Mouse (Mus musculus): ENCODE results near the gene Pikfyve.
"Not testable (repeated sequence)": the region's sequence is repeated elsewhere in the genome, so short reads cannot be mapped to it uniquely, and the experiment has no call there.

The Pikfyve gene

DNA sequence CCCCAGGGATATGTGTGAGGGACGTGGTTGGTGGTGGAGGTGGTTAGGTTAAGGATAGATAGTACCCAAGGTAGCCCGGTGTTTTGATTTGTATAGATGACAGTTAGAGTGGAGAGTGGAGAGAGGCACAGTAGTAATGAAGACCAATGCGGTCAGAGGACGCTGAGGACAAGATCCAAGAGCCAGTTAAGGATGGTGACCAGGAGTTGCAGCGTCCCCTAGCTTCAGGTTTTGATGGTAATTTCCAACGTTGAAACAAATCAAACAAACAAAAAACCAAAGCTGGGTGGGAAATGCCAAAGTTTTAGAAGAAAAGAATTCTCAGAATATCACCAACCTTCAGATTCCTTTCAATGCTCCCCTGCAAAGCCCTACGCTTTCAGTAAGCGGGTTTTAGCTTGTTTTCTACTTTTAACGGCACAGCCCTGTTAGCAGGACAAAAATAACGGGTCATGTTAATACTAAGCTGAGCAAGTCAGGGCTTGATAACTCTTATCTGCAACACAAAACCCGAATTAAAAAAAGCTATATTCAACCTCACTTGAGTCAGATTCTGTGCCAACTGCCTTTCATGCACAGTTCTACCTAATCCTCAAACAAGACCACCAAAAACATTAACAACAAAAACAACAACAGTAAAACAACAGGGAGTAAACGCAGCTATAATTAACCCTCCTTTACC lies 818 bp upstream of the Pikfyve start:
- DNase-seq (ENCODE audit: low spot score): peak; percentile 11

DNA sequence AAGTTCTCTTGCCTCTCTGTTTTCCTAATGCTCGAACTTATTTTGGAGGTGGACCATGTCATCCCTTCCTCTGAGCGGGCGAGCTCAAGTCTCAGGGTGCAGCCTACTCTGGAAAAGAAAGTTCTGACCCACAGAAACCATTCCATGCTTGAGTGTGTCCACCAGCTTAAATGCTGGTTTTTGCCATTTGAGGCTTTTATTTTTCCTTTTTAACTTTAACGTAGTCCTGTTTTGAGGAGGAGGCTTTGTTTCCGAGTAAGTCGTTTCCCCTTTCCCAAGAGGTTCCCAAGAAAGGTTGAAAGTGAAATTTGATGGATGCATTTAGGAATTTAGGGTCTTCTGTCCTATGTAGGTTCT lies 569 bp downstream of the Pikfyve start:
- DNase-seq (ENCODE audit: low spot score): no peak

DNA sequence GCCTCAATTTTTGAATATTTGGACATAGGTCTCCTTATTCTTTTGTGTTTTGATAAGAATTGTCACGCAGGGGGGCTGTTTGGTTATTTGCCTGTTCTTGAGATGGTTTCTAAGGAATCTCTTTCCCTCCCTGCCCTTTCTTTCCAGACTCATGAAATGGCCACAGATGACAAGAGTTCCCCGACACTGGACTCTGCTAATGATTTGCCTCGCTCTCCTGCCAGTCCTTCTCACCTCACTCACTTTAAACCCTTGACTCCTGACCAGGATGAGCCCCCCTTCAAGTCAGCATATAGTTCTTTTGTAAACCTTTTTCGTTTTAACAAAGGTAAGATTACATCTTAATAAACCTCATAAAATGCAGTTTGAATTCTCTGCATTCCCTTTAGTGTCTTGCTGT lies 3.7 kb downstream of the Pikfyve start:
- DNase-seq (ENCODE audit: low spot score): no peak

DNA sequence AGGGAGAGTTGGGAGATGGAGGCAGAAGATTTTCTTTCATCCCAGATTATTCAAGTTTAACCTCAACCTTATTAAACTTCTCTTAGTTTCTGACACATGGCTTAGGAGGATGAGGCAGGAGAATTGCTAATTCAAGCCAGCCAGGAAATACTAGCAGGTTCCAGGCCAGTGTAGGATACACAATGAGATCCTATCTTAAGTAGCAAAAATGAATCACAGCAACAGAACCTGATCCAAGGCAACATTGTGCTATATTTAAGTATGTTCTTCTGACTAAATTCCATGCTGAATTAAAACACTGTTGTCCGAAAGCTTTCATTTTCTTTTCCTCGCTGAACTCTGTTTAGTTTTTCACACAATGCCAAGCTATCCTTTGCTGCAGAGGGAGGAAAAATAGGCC lies 6.7 kb downstream of the Pikfyve start:
- DNase-seq (ENCODE audit: low spot score): no peak

DNA sequence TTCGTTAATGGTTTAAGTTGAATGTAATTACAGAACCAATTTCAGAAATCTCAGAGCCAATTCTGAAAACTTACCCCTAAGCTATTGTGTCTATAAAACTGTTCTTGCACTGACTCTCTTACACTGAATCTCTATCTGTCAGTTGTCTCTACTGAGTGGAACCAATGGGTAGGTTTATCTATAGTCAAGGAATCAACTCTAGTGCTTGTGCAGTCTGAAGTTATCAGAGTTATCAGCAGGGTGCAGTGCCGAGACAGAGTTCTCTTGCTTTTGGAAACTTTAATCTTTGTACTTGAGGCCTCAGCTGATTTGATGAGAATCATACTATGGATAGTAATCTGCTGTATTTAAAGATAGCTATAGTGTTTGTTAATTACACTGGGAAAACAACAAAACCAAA lies 11.9 kb downstream of the Pikfyve start:
- DNase-seq (ENCODE audit: low spot score): no peak

DNA sequence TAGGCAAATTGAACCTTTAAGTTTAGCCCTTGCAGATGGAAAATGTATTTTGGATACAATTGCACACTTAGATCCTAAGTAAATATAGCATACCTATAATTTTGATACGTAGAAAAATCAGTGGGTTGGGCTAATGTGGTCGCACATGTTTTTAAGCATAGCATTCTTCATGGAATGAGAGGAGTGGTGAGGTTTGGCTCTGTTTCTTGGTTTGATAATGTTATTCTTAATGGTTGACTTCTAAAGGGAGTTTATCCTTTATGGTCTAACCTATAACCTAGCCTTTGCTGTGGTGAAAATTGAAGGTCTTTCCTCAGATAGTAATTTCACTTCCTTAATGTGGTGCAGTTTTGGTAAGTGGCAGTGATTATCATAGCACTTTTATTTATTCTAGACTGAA lies 12.4 kb downstream of the Pikfyve start:
- DNase-seq (ENCODE audit: low spot score): no peak

DNA sequence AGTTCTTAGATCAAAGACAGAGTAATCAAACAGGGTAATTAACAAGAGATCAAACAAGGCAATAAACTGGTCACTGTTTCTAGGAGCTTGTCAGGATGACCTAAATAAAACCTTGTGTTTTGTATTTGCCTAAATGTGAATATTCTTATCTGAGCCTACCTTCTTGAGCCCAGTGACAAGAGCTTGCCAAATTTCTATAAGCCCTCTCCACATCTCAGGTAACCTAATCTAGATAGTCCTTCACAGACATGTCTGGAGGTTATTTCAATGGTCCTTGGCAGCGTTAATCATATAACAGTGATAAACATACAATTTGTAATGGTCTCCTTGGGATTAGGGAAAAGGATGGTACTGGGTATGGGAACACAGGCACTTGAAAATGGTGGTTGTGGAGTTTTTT lies 17.8 kb downstream of the Pikfyve start:
- DNase-seq (ENCODE audit: low spot score): no peak

DNA sequence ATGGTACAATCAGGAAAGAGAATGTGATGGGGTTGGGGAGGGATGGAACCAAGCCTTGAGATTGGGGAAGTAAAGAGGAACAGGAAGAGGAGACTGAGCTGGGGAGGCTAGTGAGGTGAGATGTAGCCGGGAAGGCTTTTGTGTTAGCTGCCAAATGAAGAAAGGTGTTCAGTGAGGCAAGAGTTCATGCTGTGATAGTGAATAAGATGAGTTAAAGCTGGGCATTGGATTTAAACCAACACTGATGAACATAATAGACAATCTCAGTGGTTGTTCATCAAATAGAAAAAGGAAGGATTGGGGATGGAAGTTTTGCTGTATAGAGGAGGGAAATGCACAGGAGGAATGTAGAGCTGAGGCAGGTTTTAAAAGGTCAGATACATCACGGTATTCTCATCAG lies 26.7 kb downstream of the Pikfyve start:
- DNase-seq (ENCODE audit: low spot score): no peak

DNA sequence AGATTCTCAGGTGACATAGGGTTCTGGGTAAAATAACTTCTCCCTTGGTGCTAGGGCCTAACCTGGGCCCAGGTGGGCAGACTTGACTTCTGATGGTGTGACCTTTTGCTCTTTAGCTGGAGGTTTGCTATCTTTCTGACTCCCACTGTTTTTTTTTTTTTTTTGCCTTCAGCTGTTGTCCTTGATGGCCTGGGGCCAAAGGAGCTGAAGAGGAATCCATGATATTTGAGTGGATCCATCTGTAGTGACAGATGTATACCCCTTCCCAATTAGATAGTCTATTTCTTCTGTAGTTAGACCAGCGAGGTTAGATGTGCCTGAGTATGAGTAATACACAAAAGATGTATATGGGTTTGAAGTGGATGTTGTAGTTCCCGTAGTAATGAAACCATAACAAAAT lies 31.1 kb downstream of the Pikfyve start:
- DNase-seq (ENCODE audit: low spot score): no peak

DNA sequence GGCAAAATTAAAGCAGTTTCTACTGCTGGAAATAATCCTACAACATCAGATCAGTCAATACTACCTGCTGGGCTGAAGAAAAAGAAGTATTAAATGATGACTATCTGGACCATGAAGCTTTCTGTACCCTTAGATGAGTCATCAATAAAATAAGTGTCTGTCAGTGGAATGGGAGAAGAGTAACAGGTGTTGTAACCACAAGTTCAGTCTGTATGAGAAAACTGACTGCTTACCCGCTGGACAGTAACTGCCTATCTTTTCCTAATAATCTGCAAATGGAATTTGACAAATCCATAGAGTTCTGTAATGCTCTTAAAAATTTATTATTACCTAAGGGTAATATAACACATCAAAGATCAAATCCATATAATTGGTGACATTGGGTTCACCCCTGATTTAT lies 31.5 kb downstream of the Pikfyve start:
- DNase-seq (ENCODE audit: low spot score): no peak

DNA sequence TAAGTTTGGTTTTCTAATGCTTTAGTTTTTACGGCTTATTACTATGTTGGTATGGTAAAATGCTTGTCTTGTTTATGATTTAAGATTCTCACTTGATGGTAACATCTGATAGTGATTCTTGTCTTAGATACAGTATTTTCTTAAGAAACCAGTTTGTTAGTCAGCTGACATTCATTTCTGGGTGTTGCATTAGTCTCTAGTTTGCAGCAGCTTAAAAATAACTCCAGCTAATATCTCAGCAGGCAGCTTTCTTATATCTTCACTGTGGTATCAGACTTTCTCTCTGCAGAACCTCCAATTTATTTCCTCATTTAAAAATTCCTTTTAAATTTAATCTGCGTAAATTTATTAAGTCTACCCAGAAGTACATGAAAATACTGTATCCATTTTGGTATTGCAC lies 37.2 kb downstream of the Pikfyve start:
- DNase-seq (ENCODE audit: low spot score): no peak

DNA sequence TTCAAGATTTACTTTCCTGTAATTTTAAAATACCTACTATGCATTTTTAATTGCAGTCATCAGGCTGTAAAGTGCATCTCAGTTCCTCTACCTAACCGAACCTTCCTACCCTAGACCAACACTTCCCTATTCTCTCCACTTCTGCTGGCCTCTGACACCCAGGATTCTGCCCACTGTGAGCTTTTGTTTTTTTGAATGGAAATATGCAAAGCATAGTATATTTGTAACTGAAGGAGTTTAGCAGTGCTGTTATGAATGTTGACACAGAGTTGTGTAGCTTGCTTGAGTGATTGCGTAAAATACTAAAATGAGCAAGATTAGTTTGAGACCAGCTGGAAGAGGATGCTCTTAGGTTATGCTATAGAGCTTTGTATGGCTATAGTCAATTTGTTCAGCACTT lies 41.2 kb downstream of the Pikfyve start:
- no peak for DNase-seq (ENCODE audit: low spot score)

DNA sequence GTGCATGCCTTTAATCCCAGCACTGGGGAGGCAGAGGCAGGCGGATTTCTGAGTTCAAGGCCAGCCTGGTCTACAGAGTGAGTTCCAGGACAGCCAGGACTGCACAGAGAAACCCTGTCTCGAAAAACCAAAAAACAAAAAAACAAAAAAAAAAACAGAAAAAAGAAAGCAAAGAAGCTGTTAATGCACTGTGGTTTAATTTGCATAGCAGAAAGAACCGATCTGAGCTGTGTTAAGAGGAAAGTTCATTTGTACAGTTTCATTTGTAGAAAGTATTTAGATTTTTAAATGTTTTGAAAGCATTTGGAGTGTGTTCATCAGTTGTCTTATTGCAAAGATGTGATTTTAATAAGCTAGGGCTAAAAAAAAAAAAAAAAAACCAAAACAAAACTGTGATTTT lies 43.3 kb downstream of the Pikfyve start:
- not testable (repeated sequence) for DNase-seq (ENCODE audit: low spot score)

DNA sequence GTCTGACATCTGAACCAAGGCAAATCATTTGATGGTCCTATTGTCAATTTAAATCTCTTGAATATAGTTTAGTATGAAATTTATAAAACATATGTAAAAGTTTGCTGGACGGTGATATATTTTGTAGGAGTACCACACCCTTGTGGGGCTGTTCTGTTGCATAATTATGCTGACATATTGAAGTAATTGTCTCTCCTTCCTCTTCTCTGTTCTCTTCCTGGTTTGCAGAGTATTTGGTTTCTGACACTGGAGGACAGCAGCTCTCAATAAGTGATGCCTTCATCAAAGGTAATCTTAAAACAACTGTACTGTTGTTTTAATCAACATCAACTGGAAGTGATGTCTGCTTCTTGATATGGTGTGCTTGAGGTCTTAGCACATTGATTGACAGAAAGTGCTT lies 44.1 kb downstream of the Pikfyve start:
- DNase-seq (ENCODE audit: low spot score): no peak

DNA sequence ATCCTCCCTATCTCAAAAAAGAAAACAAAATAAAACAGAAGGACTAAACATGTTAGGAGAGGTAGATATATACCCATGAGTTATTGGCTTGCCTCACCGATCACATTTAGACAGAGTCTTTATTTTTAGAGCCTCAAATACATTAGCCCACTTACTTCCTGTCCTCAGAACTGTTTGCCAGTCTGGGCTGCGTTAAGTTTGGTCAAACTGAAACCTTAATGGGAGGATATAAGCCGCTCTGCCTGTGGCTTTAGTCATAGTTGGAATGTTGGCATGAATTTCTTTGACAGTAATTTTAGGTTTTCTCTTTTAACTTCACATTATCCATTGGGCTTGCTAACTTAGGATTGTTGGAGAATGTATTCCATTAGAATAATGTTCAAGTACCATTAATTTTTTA lies 51.2 kb downstream of the Pikfyve start:
- DNase-seq (ENCODE audit: low spot score): no peak

DNA sequence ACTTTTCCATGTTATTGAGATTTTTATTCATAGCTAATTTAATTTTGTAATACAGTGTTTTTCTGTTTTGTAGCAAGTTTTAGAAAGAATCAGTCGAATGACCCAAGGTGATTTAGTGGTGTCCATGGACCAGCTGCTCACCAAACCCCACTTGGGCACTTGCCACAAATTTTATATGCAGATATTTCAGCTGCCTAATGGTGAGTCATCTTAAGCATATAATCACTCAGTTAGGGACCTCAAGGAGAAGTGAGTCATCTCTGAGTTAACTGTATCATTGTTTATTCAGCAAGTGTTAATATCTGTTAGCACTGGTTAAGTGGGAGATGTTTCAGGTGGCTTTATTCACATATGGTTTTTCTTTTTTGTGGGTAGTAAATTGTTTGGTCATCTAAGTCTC lies 59.2 kb downstream of the Pikfyve start:
- no peak for DNase-seq (ENCODE audit: low spot score)

DNA sequence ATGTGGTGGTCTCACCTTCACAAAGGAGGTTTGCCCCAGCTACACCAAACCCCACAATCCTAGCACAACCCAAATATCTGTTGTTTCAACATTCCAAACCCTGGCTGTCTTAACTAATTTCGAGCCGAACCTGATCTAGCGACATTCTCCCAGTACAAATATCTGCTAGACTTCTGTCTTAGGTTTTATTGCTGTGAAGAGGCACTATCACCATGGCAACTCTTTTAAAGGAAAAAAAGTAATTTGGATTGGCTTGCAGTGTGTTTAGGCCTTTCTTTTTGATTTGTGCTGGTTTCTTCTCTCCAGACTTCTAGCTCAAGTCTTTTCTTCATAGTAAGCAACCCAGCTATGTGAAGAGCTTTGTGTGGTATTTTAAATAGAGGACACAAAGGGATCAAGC lies 94.0 kb downstream of the Pikfyve start:
- DNase-seq (ENCODE audit: low spot score): no peak

DNA sequence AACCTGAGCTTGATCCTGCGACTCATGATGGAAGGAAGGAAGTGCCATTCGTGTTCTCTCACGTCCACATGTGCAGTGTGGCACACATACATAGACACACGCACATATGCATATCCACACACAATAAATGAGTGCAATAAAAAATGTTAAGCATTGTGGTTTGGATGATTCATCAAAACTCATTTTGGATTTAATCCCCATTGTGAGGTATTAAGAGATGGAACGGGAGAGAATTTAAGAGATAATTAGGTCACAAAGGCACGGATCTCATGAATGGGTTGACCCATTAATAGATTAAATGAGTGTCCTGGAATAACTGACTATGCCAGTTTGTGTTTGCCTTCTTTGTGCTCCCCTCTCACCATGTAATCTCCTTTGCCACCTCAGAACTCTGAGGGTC lies 95.3 kb downstream of the Pikfyve start, which contains the start of gene Pth2r:
Pth2r (plus strand) TSS at position 301 of the 400 bp plus-strand sequence.
- no peak for DNase-seq (ENCODE audit: low spot score)

DNA sequence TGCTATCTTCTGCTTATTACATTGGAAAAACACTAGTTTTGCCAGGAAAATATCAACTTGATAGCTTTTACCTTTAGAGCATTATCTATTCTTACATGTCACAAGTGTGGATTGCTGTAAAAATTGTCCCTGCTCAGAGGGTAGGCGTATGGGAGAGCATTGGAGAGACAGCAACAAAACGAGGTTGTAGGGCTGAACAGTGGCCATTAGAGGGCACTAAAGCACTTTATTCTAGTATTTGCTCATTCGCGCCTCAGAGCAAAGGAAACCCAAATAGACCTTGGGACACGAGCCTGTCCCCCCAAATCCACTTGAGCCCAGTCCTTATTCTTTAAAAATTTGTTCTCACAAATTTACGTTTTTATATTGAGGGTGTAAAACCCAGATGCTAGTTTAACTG lies 96.3 kb downstream of the Pikfyve start:
- peak; percentile 64 for DNase-seq (ENCODE audit: low spot score)

DNA sequence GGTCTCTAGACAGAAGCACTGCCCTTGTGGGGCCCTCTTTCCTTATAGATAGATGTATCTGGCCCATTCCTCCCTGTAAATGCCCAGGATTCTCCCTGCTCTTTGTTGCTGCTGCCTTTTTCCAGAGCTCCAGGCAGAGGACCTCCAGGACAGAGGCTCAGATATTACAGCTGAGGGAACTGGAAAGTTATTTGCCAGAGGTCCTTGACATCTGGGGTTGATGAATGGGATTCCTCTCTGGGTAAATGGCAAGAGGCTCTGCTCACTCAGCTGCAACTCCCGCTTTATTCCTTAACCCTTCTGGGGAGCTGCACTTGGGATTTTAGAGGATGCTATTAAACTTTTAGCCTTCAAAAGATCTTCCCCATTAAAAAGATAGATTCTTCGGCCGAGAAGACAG lies 122.0 kb downstream of the Pikfyve start:
- no peak for DNase-seq (ENCODE audit: low spot score)

DNA sequence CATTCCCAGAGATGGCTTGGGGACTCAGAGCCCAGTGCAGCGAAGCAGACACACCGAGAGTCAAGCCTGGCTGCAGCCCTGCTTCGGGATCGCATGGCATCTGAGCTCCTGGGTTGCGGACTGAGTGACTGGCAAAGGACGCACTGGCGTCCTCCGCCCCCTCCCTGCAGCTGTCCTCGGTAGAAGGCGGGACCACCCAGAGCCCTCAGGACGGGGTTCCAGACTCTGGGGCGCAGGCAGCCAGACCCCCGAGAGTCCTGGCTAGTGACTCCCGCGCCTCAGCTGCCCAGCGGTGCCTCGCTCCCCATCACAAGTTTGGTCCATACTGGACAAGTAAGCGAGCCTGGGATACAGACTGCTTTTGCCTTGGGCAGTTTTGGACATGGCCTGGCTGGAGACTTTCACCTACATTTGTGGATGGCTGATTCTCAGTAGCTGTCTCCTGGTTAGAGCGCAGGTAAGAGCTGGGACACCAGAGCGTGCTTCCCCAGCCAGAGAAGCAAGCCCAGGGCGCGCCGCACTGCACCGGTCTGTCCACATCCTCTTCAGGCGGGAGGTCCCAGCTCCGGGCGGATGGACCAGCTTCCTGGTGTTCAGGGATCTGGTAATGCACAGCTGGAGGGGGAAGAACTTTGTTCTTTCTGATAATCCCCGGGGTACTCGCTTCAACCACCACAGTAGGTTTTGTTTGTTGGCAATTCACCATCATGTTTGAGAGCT lies 124.9 kb downstream of the Pikfyve start:
- DNase-seq (ENCODE audit: low spot score): no peak

DNA sequence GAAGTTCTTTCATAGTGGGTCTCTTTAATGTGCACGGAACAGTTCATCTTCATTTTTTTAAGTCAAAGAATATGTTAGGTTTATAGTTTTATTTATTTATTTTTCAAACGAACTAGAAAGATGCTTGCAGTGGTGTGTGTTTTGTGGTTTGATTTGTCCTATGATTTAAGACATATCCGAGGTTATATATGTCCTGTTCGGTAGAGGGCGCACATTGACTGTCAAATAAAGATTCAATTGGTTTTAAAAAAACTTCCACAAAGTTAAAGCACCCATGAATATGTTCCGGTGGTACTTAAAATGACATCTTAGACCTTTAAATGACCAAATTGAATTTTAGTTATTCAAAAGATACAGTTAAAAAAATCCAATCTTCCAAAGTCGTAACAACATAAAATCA lies 125.6 kb downstream of the Pikfyve start:
- peak; percentile 62 for DNase-seq (ENCODE audit: low spot score)

DNA sequence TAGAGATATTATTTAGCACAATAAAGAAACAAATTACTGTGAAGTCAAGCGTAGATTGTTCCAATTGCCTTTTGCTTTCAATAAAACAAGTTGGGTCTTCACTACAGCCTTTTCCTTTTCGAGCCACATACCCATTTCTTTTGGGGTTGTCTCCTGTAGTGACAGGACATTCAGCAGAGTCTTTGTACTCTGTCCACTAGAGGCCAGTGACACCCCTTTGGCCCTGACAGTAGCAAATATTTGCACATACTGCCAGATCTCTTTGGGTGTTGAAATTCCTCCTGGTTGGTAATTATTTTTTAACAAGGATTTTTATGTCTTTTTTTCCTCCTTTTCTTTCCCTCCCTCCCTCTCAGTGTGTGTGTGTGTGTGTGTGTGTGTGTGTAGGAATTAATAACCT lies 126.4 kb downstream of the Pikfyve start:
- no peak for DNase-seq (ENCODE audit: low spot score)

All from layer of hippocampus, adult 11-12 months (tissue).